Mouse (Mus musculus) cerebellum, adult (tissue): Measurements from ENCODE around the gene Cic.

Source experiments
- ATAC-seq: cut with Nextera tagmentation; 2 replicates; pipeline ENCODE4 v1.9.2; 2017; ENCODE audit warnings: mild to moderate bottlenecking, moderate library complexity, mixed read lengths; ENCODE audit not compliant: insufficient number of reproducible peaks, low FRiP score, low TSS enrichment

Gene Cic

GRCm38 (mm10) chr7:25281166-25281733, 13.7 kb downstream of the Cic start:
- ATAC-seq = no peak

GRCm38 (mm10) chr7:25281734-25282601, 14.5 kb downstream of the Cic start:
- peak; percentile 41; the same call in 1 of the 2 replicates for ATAC-seq

DNA sequence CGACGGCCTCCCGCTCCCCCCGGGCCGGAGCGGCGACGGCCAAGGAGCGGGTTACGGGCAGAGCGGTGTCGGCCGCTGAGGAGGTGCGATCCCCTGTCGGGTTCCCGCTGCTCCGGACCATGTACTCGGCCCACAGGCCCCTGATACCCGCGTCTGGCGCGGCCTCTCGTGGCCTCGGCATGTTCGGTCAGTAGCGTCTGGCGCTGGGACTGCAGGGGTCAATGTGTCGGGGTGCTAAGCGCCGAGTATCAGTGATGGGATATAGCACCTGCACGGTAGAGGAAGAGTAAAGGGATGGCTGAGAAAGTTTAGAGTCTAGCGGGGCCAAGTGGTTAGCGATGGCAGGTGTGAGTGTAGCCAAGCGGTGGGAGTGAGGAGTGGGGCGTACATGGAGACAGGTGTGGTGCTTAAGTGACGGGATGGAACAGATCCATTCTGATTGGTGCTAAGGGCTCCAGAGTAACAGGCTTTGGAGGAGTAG, 15.3 kb downstream of the Cic start:
- ATAC-seq = no peak

DNA sequence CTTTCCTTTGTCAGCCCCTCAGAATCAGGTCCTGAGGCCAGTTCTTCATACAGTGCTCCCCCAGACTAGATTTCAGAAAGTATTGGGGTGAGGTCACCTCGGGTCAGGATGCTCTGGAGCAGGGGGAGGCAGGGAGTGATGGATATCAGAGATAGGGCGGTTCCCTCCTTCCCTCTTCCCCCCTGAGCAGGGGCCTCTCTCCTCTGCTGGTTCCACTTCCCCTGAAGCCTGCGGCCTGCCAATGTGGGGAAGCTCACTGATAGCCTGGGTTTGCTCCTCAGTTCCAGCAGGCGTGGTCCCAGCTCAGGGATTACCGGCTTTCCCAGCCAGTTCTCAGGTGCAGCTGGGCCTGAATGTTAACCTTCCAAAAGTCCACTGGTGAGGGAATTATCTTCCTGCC, 16.1 kb downstream of the Cic start:
- no peak for ATAC-seq

DNA sequence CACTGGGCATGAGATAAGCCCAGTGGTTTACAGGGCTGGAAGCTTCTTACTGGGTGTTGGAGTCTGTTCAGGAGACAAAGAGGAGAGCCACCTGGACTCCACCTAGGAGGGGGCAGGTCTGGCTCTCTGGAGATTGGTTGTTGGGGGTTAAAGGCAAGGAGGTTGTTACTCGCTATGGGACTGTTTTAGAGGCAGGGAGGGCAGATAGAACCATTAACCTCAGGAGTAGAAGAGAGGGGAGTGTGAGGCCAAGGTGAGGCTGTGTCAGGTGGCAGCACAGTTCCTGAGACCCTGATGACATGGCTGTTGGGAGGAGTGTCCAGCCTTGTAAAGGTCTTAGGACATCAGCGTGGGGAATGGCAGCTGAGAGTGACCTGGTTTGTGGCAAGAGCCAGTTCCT, 16.7 kb downstream of the Cic start:
- ATAC-seq = no peak

GRCm38 (mm10) chr7:25284766-25285165, 17.3 kb downstream of the Cic start:
- ATAC-seq = no peak

DNA sequence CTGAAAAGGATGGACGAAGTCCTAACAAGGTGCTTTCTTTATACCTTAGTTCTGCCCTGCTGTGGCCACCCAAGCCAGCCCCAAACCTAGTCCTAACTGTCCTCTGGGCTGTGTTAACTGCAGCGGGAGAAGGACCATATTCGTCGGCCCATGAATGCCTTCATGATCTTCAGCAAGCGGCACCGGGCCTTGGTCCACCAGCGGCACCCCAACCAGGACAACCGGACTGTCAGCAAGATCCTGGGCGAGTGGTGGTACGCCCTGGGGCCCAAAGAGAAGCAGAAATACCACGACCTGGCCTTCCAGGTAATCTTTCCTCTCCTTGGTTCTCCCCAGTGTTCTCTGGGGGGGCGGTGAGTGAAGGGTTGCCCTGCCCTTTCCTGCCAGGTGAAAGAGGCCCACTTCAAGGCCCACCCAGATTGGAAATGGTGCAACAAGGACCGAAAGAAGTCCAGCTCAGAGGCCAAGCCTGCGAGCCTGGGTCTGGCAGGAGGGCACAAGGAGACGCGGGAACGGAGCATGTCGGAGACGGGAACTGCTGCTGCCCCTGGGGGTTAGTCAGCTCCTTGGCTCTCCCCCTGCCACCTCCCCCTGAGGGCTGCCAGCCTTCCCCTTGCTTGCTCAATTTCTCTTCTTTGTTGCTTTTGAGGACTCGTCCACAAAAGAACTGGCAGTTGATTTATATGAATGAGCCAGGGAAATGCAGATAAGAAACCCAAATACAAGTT, 18.2 kb downstream of the Cic start:
- no peak for ATAC-seq

DNA sequence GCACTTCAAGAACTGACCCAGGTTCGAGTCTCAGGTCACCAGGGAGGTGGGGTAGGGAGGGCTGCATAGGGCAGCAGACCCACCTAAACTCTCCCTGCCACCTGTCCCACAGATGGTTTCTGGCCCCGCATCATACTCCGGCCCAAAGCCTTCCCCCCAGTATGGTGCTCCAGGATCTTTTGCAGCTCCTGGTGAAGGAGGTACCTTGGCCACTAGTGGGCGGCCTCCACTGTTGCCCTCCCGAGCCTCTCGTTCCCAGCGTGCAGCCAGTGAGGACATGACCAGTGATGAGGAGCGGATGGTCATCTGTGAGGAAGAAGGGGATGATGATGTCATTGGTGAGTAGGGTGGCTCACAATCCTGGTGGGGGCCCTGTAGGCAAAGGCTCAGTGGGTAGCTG, 19.5 kb downstream of the Cic start:
- no peak for ATAC-seq

DNA sequence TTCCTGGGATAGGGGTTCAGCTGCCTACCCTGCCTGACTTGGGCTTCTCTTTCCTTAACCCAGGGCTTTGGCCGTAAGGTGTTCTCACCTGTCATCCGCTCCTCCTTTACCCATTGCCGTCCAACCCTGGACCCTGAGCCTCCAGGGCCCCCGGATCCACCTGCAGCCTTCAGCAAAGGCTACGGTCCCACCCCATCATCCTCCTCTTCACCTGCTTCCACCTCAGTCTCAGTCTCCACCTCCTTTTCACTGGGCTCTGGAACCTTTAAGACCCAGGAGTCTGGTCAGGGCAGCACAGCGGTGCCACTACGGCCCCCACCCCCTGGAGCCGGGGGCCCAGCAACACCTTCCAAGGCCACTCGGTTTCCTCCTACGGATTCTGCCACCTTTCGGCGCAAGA, 20.5 kb downstream of the Cic start:
- ATAC-seq = no peak

DNA sequence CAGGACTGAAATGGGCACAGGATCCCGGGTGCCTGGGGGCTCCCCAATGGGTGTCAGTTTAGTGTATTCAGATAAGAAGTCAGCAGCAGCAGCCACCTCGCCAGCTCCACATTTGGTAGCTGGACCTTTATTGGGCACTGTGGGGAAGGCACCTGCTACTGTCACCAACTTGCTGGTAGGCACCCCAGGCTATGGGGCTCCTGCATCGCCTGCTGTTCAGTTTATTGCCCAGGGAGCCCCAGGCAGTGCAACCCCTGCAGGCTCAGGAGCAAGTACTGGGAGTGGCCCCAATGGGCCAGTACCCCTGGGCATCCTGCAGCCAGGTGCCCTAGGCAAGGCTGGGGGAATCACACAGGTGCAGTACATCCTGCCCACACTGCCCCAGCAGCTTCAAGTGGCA, 21.2 kb downstream of the Cic start:
- no peak for ATAC-seq

- ATAC-seq = no peak
Measured at GRCm38 (mm10) chr7:25289925-25290324, 22.4 kb downstream of the Cic start.

- no peak for ATAC-seq
Measured at GRCm38 (mm10) chr7:25290463-25290862, 23.0 kb downstream of the Cic start.

DNA sequence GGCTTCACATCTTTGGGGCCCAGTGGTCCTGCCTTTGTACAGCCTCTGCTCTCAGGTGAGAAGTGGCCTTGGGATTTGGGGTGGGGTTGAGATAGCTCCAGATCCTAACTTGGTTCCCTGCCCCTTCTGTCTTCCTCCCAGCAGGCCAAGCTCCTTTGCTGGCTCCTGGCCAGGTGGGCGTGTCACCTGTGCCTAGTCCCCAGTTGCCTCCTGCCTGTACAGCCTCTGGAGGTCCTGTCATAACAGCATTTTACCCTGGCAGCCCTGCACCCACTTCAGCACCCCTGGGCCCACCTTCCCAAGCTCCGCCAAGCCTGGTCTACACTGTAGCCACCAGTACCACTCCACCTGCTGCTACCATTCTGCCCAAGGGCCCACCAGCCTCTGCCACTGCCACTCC, 23.4 kb downstream of the Cic start:
- ATAC-seq = no peak

DNA sequence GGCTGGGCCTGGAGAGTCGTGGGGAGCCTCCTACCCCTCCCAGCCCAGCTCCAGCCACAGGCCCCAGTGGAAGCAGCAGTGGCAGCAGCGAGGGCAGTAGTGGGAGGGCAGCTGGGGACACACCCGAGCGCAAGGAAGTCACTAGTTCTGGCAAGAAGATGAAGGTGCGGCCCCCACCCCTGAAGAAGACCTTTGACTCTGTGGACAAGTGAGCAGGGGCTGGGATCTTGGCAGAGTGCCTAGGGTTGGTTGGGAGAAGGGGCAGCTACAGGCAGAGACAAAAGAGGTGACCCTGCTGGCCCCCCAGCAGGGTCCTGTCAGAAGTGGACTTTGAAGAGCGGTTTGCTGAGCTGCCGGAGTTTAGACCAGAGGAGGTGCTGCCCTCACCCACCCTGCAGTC, 24.6 kb downstream of the Cic start:
- ATAC-seq = no peak

- no peak for ATAC-seq
Measured at GRCm38 (mm10) chr7:25293191-25293739, 25.8 kb downstream of the Cic start.

- ATAC-seq = no peak
Measured at GRCm38 (mm10) chr7:25294495-25294894, 27.0 kb downstream of the Cic start.

DNA sequence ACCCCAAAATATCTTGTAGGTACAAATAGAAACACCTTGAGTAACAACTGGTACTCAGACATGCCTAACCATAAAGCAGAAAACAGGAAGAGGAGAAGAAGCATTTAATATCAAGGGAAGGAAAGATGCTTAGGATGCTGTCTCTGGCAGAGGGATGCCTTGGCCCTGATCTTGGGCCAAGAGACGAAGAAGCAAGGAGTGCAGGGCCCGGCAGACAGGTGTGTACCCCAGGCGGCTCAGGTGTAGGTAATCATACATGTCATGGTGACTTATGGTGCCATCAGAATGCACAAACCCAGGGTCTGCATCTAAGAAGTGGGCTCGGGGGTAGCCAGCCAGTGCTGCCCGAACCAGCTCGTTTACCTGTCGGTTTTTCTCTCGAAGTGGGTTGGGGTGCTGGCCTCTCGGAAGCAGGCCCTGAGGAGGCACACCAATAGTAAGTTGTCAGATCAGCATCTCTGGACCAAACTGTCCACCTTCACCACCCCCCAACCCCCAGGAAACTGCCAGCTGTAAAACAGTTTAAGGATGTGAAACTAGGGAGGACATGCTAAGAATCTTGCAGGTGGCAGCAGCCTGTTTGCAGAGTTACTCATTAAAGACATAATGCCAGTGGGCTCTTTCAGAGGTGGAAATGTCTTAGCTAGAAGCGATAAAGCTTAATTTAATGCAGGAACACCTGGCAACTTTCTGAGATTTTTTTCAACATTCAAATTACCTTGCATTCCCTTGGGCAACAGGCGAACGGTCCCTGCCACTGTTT, 27.6 kb downstream of the Cic start:
- no peak for ATAC-seq

DNA sequence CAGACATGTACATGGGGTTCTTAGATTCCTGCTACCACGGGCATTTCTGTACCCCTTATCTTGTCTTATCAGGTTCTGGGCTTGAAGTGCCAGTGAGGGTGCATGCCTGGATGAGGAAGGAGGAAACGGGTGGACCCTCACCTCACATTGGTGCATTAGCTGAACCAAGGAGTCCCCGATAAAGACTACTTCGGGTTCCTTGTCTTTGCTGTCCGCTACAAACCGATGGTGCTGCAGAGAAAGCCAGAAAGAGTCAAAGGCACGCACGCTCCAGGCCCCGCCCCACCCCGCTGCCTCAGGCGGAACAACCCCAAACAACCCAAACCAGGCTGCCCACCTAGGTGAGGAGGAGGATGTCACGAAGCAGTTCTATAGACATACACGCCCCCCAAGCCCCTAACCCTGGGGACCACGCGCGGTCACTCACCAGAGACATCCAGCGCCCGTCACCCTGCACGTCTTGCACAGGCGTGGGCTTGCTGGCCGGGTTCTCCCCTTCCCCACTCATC, 29.5 kb downstream of the Cic start:
- ATAC-seq = no peak

GRCm38 (mm10) chr7:25297454-25298325, 30.2 kb downstream of the Cic start, which contains the start of gene Pafah1b3:
Gene Pafah1b3, minus strand, starts transcription at chr7:25297986.
- ATAC-seq = peak; percentile 85
